Mouse (Mus musculus) thymus, postnatal 36 days (tissue): ENCODE results near the gene Fcgr1.

Experiments used
- DNase-seq, 2 experiments: peaks; one replicate each; pipeline ENCODE4 v3.0.0; 2022; ENCODE audit warnings: mixed read lengths in 2 of 2

Fcgr1 gene

GRCm38 (mm10) chr3:96269511-96270474 lies 24.0 kb downstream of the Fcgr1 start, which contains the start of gene Hist2h2bb:
Gene Hist2h2bb, plus strand, starts transcription at chr3:96269752.
- peak; percentile 90 to 93 for DNase-seq

GRCm38 (mm10) chr3:96268776-96269378 lies 24.9 kb downstream of the Fcgr1 start:
- peak; percentile 44 to 53 for DNase-seq

GRCm38 (mm10) chr3:96268051-96268775 lies 25.6 kb downstream of the Fcgr1 start, which contains the start of gene Hist2h3b:
Gene Hist2h3b, plus strand, starts transcription at chr3:96268654.
- DNase-seq, result peak; percentile 79 to 82

- no peak for DNase-seq
These were observed 26.2 kb downstream of the Fcgr1 start for GRCm38 (mm10) chr3:96267541-96267940.

GRCm38 (mm10) chr3:96266132-96266710 lies 27.5 kb downstream of the Fcgr1 start:
- no peak for DNase-seq

- peak in 1 of 2 experiments; percentile 27 for DNase-seq
These were observed 29.3 kb downstream of the Fcgr1 start for GRCm38 (mm10) chr3:96264404-96264949.

- DNase-seq, result peak; percentile 56 to 60
These were observed 30.0 kb downstream of the Fcgr1 start for GRCm38 (mm10) chr3:96263558-96264403.

- peak; percentile 93 for DNase-seq
These were observed 30.7 kb downstream of the Fcgr1 start, which contains the start of gene Hist2h4 for GRCm38 (mm10) chr3:96262979-96263550. Gene Hist2h4, minus strand, starts transcription at chr3:96263311.

GRCm38 (mm10) chr3:96262216-96262875 lies 31.4 kb downstream of the Fcgr1 start:
- peak; percentile 46 to 58 for DNase-seq

GRCm38 (mm10) chr3:96261623-96262022 lies 32.1 kb downstream of the Fcgr1 start:
- no peak for DNase-seq

GRCm38 (mm10) chr3:96260220-96260619 lies 33.5 kb downstream of the Fcgr1 start:
- no peak for DNase-seq

- DNase-seq, result no peak
These were observed 36.6 kb downstream of the Fcgr1 start for GRCm38 (mm10) chr3:96257190-96257589.

- no peak for DNase-seq
These were observed 37.7 kb downstream of the Fcgr1 start for GRCm38 (mm10) chr3:96255926-96256593.

GRCm38 (mm10) chr3:96254683-96255355 lies 39.0 kb downstream of the Fcgr1 start:
- DNase-seq, result no peak

GRCm38 (mm10) chr3:96251787-96252186 lies 42.0 kb downstream of the Fcgr1 start:
- DNase-seq, result no peak

GRCm38 (mm10) chr3:96250890-96251289 lies 42.9 kb downstream of the Fcgr1 start:
- no peak for DNase-seq

GRCm38 (mm10) chr3:96249034-96249345 lies 44.8 kb downstream of the Fcgr1 start:
- DNase-seq, result peak in 1 of 2 experiments; percentile 45

GRCm38 (mm10) chr3:96248141-96249033 lies 45.4 kb downstream of the Fcgr1 start:
- no peak for DNase-seq
